Mouse (Mus musculus) megakaryocyte, embryonic 14.5 days (primary cell): Measurements from ENCODE around the gene Cyp2c68. TPM values are rescaled to one million over a fixed set of nuclear protein-coding genes. Genes with fewer than 3 reads are reported as not detected.
"Not testable (repeated sequence)": the region's sequence is repeated elsewhere in the genome, so short reads cannot be mapped to it uniquely, and the experiment has no call there.

ENCODE experiments used
- H3K27me3 ChIP-seq: replicated peaks from 2 replicates; pipeline ENCODE3; 2012; ENCODE audit warnings: inconsistent platforms
- H3K36me3 ChIP-seq: replicated peaks from 2 replicates; pipeline ENCODE3; 2012; ENCODE audit warnings: low read length, inconsistent platforms, mixed read lengths
- H3K4me1 ChIP-seq: 2 replicates; pipeline ENCODE4 v1.6.1; 2012; ENCODE audit warnings: inconsistent platforms
- H3K4me3 ChIP-seq: replicated peaks from 2 replicates; pipeline ENCODE3; 2012; ENCODE audit warnings: moderate library complexity, mild to moderate bottlenecking, inconsistent platforms
- H3K9me3 ChIP-seq: 2 replicates; pipeline ENCODE4 v1.6.1; 2012; ENCODE audit warnings: inconsistent platforms
- FLI1 ChIP-seq: IDR thresholded peaks from 2 replicates; pipeline ENCODE4 v1.6.1; 2012; ENCODE audit warnings: low read length, inconsistent platforms, mixed read lengths
- GATA1 ChIP-seq: IDR thresholded peaks from 3 replicates; pipeline ENCODE4 v1.6.1; 2012; ENCODE audit warnings: mixed read lengths, low read length, inconsistent platforms, borderline replicate concordance
- polyA plus RNA-seq: library from polyadenylated mRNA; stranded (reverse); fragments of >175 nt; gene quantifications from 2 replicates; pipeline ENCODE4 v1.2.3, GENCODE M21; 2012; ENCODE audit warnings: low replicate concordance; ENCODE audit not compliant: insufficient read depth

Gene Cyp2c68
- not detected in 2 replicates for polyA plus RNA-seq

GRCm38 (mm10) chr19:39740920-39741319, at the start of gene Cyp2c68:
Gene Cyp2c68, minus strand, starts transcription at chr19:39741054.
- Histone ChIP-seq H3K36me3 (no peaks in the 10 kb centered on the region), H3K27me3 (no peaks in the 10 kb centered on the region), H3K4me1 (no peaks in the 10 kb centered on the region), H3K9me3 (no peaks in the 10 kb centered on the region), H3K4me3 (no peak within 1 kb of the TSS)
- TF ChIP-seq FLI1 (no peak), GATA1 (no peak)

GRCm38 (mm10) chr19:39785458-39785857, 44.6 kb upstream of the Cyp2c68 start:
- H3K4me3 ChIP-seq, H3K27me3 ChIP-seq, H3K4me1 ChIP-seq, H3K36me3 ChIP-seq, H3K9me3 ChIP-seq: not testable (repeated sequence)

DNA sequence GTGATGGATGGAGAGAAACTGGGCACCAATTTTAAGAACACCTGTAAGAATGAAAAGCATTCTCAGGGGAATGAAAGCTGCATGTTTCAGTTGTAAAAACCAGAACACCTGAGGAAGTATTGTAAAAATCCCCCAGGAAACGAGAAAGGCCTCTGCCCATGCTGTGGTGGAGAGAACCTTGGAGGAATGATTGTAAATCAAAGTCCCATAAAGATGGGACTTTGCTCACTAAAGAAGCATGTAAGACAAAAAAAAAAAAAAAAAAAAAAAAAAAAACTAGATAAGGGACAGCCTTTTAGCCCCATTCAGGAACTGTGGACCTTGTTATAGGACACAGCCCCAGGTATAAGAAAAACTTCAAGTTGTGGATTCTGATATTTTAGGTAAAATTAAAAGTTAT, 4.5 kb upstream of the Cyp2c68 start:
- no peak overlapping the region for H3K4me3 ChIP-seq
- no peaks in the 10 kb centered on the region for H3K27me3 ChIP-seq
- H3K36me3 ChIP-seq, result no peaks in the 10 kb centered on the region
- no peak for TF ChIP-seq FLI1
- no peak for TF ChIP-seq GATA1
- H3K9me3 ChIP-seq, result no peaks in the 10 kb centered on the region
- no peaks in the 10 kb centered on the region for H3K4me1 ChIP-seq

DNA sequence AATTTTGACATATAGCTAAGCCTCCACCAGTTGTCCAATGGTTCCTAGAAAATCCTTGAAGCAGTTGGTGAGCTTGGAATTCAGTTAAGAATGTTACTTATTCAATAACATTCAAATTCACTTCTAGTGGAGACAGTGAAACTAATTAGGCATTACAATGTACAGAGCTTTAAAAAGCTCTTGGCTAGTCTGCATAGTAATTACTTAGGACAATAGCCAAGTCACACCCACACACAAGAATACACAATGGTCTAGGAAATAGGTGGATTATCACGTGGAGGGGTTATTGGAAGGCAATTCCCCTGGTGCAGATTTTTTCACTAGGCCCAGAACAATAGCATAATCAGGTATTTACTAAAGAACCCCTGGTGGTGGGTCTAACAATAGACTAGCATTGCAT, 3.5 kb upstream of the Cyp2c68 start:
- H3K4me1 ChIP-seq, H3K36me3 ChIP-seq, H3K4me3 ChIP-seq, H3K9me3 ChIP-seq, H3K27me3 ChIP-seq: not testable (repeated sequence)

DNA sequence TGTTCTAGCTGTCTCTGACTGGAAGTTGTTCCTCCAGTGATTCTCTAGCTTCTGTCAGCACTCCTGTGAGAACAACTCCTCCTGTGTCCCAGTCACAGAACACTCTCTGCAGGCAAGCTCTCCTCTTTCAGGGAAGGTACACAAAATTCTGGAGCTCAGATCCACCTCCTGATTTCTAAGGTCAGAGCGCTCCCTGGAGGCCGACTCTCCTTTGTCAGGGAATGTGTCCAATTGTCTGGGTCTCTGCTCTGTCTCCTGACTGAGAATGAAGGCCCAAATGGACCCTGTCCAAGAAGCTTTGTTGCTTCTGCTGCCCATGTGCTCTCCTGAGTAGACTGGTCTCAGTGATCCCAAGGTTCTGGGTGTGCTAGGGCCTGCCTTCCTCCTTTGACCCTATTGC, 29.7 kb downstream of the Cyp2c68 start:
- H3K27me3 ChIP-seq, H3K4me3 ChIP-seq, H3K4me1 ChIP-seq: not testable (repeated sequence)

GRCm38 (mm10) chr19:39665650-39666049, 75.2 kb downstream of the Cyp2c68 start:
- not testable (repeated sequence) for H3K9me3 ChIP-seq

More for the DNA sequence above, 29.7 kb downstream of the Cyp2c68 start:
- H3K9me3 ChIP-seq, H3K36me3 ChIP-seq: not testable (repeated sequence)

DNA sequence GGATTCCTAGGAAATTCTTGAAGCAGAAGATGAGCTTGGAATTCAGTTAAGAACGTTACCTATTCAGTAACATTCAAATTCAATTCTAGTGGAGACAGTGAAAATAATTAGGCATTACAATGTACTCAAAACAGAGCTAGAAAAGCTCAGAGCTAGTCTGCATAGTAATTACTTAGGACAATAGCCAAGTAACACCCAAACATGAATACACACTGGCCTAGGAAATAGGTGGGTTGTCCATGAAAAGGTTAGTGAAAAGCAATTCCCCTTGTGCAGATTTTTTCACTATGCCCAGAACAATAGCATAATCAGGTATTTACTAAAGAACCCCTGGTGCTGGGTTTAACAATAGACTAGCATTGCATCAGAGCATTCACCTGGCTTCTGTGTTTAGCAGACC, 88.5 kb downstream of the Cyp2c68 start:
- no peaks in the 10 kb centered on the region for H3K27me3 ChIP-seq
- no peak overlapping the region for H3K4me3 ChIP-seq
- TF ChIP-seq GATA1, result no peak
- no peaks in the 10 kb centered on the region for H3K36me3 ChIP-seq
- peaks cover 8% of the 10 kb centered on the region for H3K9me3 ChIP-seq
- H3K4me1 ChIP-seq, result no peaks in the 10 kb centered on the region

More at GRCm38 (mm10) chr19:39665650-39666049, 75.2 kb downstream of the Cyp2c68 start:
- not testable (repeated sequence) for H3K4me3 ChIP-seq, H3K27me3 ChIP-seq, H3K36me3 ChIP-seq, H3K4me1 ChIP-seq

DNA sequence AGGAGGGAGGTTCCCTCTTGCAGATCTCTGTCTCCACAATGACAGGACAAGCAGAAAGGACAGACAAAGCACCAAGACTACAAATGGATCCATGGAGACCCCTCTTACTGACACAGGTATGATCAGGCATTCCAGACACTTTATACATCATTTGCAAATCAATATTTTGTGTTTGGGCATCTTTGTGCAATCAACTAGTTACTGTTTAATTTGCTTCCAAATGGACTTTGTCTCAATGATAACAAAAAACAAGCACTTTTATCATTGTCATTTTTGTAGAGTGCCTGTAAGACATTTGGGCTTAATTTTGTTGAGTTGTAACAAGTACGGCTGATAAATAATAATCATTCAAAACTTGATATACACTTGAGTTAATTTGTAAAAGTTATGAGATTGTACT, 91.9 kb downstream of the Cyp2c68 start, which contains the start of gene Cyp2c67:
TSS of gene Cyp2c67 (minus strand) at position 114 of the 400 bp plus-strand sequence.
- no peak for TF ChIP-seq GATA1
- no peak for TF ChIP-seq FLI1
- H3K27me3 ChIP-seq, result no peaks in the 10 kb centered on the region
- no peak within 1 kb of the TSS for H3K4me3 ChIP-seq
- H3K36me3 ChIP-seq, result no peaks in the 10 kb centered on the region
- peaks cover 16% of the 10 kb centered on the region for H3K9me3 ChIP-seq
- no peaks in the 10 kb centered on the region for H3K4me1 ChIP-seq

DNA sequence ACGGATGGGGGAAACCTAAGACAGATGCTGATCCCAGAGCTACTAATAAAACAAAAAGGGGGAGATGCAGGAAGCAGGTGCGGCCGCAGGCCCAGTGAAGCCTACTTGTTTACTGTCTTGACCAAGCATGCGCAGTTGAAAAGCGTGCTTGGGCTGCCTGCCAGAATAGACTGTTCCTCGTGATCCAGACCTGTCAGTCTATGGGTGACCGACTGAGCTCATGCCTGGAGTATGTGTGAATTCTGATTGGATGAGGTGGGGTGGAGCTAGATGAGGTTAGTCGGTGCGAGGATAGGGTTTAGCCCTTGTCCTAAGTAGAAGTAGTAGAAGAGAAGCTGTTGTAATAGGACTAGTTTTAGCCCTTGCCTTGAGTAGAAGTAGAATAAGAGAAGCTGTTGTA, 93.3 kb downstream of the Cyp2c68 start:
- H3K36me3 ChIP-seq, result no peaks in the 10 kb centered on the region
- TF ChIP-seq FLI1, result no peak
- TF ChIP-seq GATA1, result no peak
- no peak overlapping the region for H3K4me3 ChIP-seq
- H3K9me3 ChIP-seq, result peaks cover 16% of the 10 kb centered on the region
- H3K4me1 ChIP-seq, result no peaks in the 10 kb centered on the region
- H3K27me3 ChIP-seq, result no peaks in the 10 kb centered on the region

DNA sequence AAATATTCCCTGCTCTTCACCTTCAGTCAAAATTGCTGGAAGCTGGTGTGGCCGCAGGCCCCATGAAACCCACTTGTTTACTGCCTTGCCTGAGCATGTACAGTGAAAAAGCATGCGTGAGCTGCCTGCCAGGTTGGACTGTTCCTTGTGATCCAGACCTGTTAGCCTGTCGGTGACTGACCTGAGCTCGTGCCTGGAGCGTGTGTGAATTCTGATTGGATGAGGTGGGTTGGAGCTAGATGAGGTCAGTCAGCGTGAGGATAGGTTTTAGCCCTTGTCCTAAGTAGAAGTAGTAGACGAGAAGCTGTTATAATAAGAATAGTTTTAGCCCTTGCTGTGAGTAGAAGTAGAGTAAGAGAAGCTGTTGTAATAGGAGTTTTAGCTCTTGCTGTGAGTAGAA, 96.3 kb downstream of the Cyp2c68 start:
- H3K9me3 ChIP-seq, result peaks cover 16% of the 10 kb centered on the region
- H3K4me3 ChIP-seq, H3K4me1 ChIP-seq, H3K36me3 ChIP-seq, H3K27me3 ChIP-seq: not testable (repeated sequence)

Other genes with a start within 250 kb of the Cyp2c68 start
- not detected in 2 replicates for gene Cyp2c39, start 230.2 kb downstream of the Cyp2c68 start, polyA plus RNA-seq
- gene Cyp2c67, start 92.0 kb downstream of the Cyp2c68 start, polyA plus RNA-seq, result not detected in 2 replicates
- not detected in 2 replicates for gene Cyp2c40, start 71.8 kb upstream of the Cyp2c68 start, polyA plus RNA-seq
- gene Cyp2c69, start 145.7 kb upstream of the Cyp2c68 start, polyA plus RNA-seq, result not detected in 2 replicates